Mouse (Mus musculus): ENCODE measurements at regions not wholly inside any gene's neighbourhood (a gene's known extent, or its start where the extent isn't known, plus 50 kb on each side); places are given as distances from the start of the nearest gene placed in this dataset.

DNA sequence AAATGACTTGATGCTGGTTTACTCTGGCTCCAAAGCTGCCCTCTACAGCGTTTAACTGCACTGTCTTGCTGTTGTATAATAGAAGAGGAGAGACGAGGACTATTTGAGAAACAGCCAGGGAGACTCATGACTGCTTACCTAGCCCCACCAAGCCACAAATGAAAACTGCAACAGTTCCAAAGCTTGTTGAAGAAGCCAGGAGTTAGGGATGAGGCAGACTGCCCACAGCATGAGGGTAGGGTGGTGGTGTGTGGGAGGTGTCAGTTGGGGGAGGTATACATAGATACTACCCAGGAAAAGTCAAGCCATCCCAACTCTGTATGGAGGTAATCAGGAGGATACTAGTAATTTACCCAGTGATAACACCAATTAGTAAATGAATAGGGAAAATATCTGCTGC is 55.5 kb upstream of the Lama4 start:
- TF ChIP-seq CTCF (IDR thresholded peaks at IDR 0.05; ENCODE audit: borderline replicate concordance, insufficient read depth, low read depth, low read length): no peak
- no peak for TF ChIP-seq POLR2A (IDR thresholded peaks at IDR 0.05; ENCODE audit: borderline replicate concordance, insufficient read depth, low read length)
